Mouse (Mus musculus) heart, postnatal 25 days (tissue): ENCODE data around the gene Cttnbp2nl. TPM values are rescaled to one million over a fixed set of nuclear protein-coding genes. Genes with fewer than 3 reads are reported as not detected.

Source experiments
- DNase-seq: peaks from one replicate; pipeline ENCODE4 v3.0.0; 2022; ENCODE audit warnings: low spot score
- intact Hi-C: fragments of 180-260 bp; cut with DNase I; formaldehyde crosslinking; loops from one replicate; pipeline ENCODE4 v1.15.1; 2025
- total RNA-seq, 2 experiments: library from RNA; stranded (reverse); gene quantifications; 2 replicates each; pipeline ENCODE4 v1.2.3; 2021

Gene Cttnbp2nl
- 10 to 100 TPM; 18.9 to 20.1 TPM for total RNA-seq

GRCm38 (mm10) chr3:105052937-105053697, at the start of gene Cttnbp2nl:
Gene Cttnbp2nl, minus strand, starts transcription at chr3:105053146.
- intact Hi-C loops = loop anchor here (2.0 kb wide), 1 partner anchor 36 kb away; no protein-coding TSS in a partner anchor
- DNase-seq = peak; percentile 98

- intact Hi-C loops = no loop called here
- DNase-seq = no peak
Measured at GRCm38 (mm10) chr3:105100270-105100589, 47.3 kb upstream of the Cttnbp2nl start.

GRCm38 (mm10) chr3:105099526-105100269, 46.8 kb upstream of the Cttnbp2nl start:
- intact Hi-C loops = no loop called here
- DNase-seq = no peak

GRCm38 (mm10) chr3:105097581-105097980, 44.6 kb upstream of the Cttnbp2nl start:
- DNase-seq = no peak
- intact Hi-C loops = no loop called here

GRCm38 (mm10) chr3:105095026-105095425, 42.1 kb upstream of the Cttnbp2nl start:
- no peak for DNase-seq
- intact Hi-C loops = no loop called here

- intact Hi-C loops = no loop called here
Measured at GRCm38 (mm10) chr3:105094448-105094847, 41.5 kb upstream of the Cttnbp2nl start.

GRCm38 (mm10) chr3:105092721-105093505, 40.0 kb upstream of the Cttnbp2nl start:
- DNase-seq = no peak
- intact Hi-C loops = no loop called here

More at GRCm38 (mm10) chr3:105094448-105094847, 41.5 kb upstream of the Cttnbp2nl start:
- DNase-seq = no peak

- intact Hi-C loops = no loop called here
- DNase-seq = peak; percentile 24
Measured at GRCm38 (mm10) chr3:105090981-105091380, 38.0 kb upstream of the Cttnbp2nl start.

- no peak for DNase-seq
- intact Hi-C loops = no loop called here
Measured at GRCm38 (mm10) chr3:105090147-105090546, 37.2 kb upstream of the Cttnbp2nl start.

- no peak for DNase-seq
- intact Hi-C loops = no loop called here
Measured at GRCm38 (mm10) chr3:105088638-105089037, 35.7 kb upstream of the Cttnbp2nl start.

GRCm38 (mm10) chr3:105087344-105087743, 34.4 kb upstream of the Cttnbp2nl start:
- intact Hi-C loops = no loop called here
- DNase-seq = no peak

- peak; percentile 45 for DNase-seq
- intact Hi-C loops = loop anchor here (1.0 kb wide), 1 partner anchor 87 kb away; no protein-coding TSS in a partner anchor
Measured at GRCm38 (mm10) chr3:105078231-105078826, 25.4 kb upstream of the Cttnbp2nl start.

- intact Hi-C loops = no loop called here
- DNase-seq = no peak
Measured at GRCm38 (mm10) chr3:105075796-105076195, 22.9 kb upstream of the Cttnbp2nl start.

- intact Hi-C loops = no loop called here
Measured at GRCm38 (mm10) chr3:105072536-105072935, 19.6 kb upstream of the Cttnbp2nl start.

GRCm38 (mm10) chr3:105071251-105071650, 18.3 kb upstream of the Cttnbp2nl start:
- intact Hi-C loops = no loop called here
- DNase-seq = no peak

More at GRCm38 (mm10) chr3:105072536-105072935, 19.6 kb upstream of the Cttnbp2nl start:
- no peak for DNase-seq

- no peak for DNase-seq
- intact Hi-C loops = no loop called here
Measured at GRCm38 (mm10) chr3:105070553-105070952, 17.6 kb upstream of the Cttnbp2nl start.

GRCm38 (mm10) chr3:105066544-105066943, 13.6 kb upstream of the Cttnbp2nl start, which contains the start of gene 4930564D02Rik:
Gene 4930564D02Rik, plus strand, starts transcription at chr3:105066844.
- intact Hi-C loops = no loop called here
- no peak for DNase-seq

- intact Hi-C loops = loop anchor here (5.0 kb wide), 2 partner anchors 290 to 350 kb away; no protein-coding TSS in a partner anchor
- no peak for DNase-seq
Measured at GRCm38 (mm10) chr3:105062676-105063075, 9.7 kb upstream of the Cttnbp2nl start.

- intact Hi-C loops = loop anchor here (5.0 kb wide), 2 partner anchors 290 to 350 kb away; no protein-coding TSS in a partner anchor
- no peak for DNase-seq
Measured at GRCm38 (mm10) chr3:105061991-105062390, 9.0 kb upstream of the Cttnbp2nl start.

- DNase-seq = no peak
- intact Hi-C loops = loop anchor here (5.0 kb wide), 2 partner anchors 289 to 349 kb away; no protein-coding TSS in a partner anchor
Measured at GRCm38 (mm10) chr3:105061496-105061895, 8.6 kb upstream of the Cttnbp2nl start.
